Mouse (Mus musculus): ENCODE measurements around the gene Nkx6-2. TPM values are rescaled to one million over a fixed set of nuclear protein-coding genes. Genes with fewer than 3 reads are reported as not detected.

Gene Nkx6-2
- polyA plus RNA-seq, 1 experiment from 2014 or later, result 0.12 TPM

DNA sequence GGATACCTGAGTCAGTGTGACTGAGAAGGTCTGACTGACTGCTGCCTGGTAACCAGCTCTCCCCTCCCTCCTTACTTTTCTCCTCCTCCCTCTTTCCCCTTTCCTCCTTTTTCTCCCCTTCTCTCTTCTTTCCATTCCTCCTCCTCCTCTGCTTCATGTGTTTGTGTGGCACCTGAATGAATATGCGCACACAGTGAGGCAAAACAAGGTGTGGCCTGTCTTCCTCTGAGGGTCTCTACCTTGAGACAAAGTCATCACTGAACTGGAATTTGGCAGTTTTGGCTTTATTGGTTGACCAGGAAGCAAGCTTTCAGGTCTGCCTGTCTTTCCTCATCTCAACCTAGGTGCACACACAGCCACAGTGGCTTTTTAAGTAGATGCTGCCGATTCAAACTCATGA lies 45.8 kb downstream of the Nkx6-2 start:
- Histone ChIP-seq H3K4me3 (ENCODE audit: control insufficient read depth in 1 of 2, insufficient read depth in 1 of 2, low read depth in 1 of 2, low read length in 2 of 2) (no peak overlapping the region), H3K9me3 (ENCODE audit: control insufficient read depth, low read length) (no peaks in the 10 kb centered on the region), H3K4me1 (ENCODE audit: control insufficient read depth in 2 of 2, insufficient read depth in 2 of 2, low read length in 2 of 2) (no peaks in the 10 kb centered on the region), H3K27ac (replicated peaks in 1 of 2; ENCODE audit: control insufficient read depth in 1 of 2, insufficient read depth in 1 of 2, low read depth in 2 of 2, low read length in 2 of 2) (no peak overlapping the region), H3K9ac (ENCODE audit: low read length) (no peak overlapping the region), H3K27me3 (ENCODE audit: control insufficient read depth, insufficient read depth, low read length) (no peaks in the 10 kb centered on the region), H3K36me3 (ENCODE audit: control insufficient read depth, insufficient read depth, low read length) (peaks cover 85% of the 10 kb centered on the region), H3K4me2 (ENCODE audit: low read length) (no peak overlapping the region)
- no peak for ATAC-seq (ENCODE audit: insufficient number of reproducible peaks, insufficient read depth, low FRiP score, low read depth)
- WGBS, result 100% methylated on average over 2 of the region's 2 CpGs

DNA sequence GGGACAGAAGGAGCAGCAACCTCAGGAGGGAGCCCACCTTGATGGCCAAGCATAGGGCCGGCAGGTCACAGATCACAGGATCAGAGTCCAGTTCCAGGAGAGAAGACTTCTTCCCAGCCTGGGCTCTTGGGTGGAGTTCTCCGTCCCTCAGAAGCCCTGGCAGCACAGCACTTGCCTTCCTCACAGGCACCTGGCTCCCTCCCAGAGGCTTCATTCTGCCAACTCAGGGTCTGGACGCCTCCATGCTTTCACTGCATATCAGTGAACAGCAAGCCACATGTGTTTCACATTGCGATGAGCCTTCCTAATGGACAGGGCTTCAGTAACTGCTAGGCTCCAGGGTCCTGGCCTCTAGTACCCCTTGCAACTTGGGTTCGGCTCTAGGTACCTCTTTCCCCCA lies 46.3 kb downstream of the Nkx6-2 start:
- peaks cover 85% of the 10 kb centered on the region for H3K36me3 ChIP-seq (ENCODE audit: control insufficient read depth, insufficient read depth, low read length)
- WGBS, result 76% methylated on average over 5 of the region's 5 CpGs

DNA sequence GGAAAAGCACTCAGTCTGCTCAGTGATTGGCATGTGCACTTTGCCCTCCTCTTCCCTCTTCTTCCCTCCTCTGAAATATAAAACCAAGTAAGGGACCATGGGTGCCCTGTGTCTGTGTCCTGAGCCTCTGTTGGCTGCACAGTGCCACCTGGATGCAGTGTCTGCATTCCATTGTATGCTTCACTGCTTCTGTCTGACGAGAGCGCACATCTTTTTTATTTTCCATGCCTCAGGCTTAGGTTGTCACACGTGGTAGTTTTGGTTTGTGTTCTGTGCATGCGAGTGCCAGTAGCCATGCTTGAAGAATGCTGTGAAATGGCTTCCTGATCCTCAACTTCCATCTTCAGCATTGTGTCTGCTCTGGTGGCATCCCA lies 51.2 kb downstream of the Nkx6-2 start:
- no peaks in the 10 kb centered on the region for H3K4me1 ChIP-seq (ENCODE audit: control insufficient read depth in 2 of 2, insufficient read depth in 2 of 2, low read length in 2 of 2)
- no peak overlapping the region for H3K27ac ChIP-seq (replicated peaks in 1 of 2; ENCODE audit: control insufficient read depth in 1 of 2, insufficient read depth in 1 of 2, low read depth in 2 of 2, low read length in 2 of 2)
- WGBS, result 88% methylated on average over 4 of the region's 4 CpGs
- no peak overlapping the region for H3K4me2 ChIP-seq (ENCODE audit: low read length)
- H3K9me3 ChIP-seq (ENCODE audit: control insufficient read depth, low read length), result no peaks in the 10 kb centered on the region
- ATAC-seq (ENCODE audit: insufficient number of reproducible peaks, insufficient read depth, low FRiP score, low read depth), result no peak
- H3K36me3 ChIP-seq (ENCODE audit: control insufficient read depth, insufficient read depth, low read length), result peaks cover 91% of the 10 kb centered on the region
- no peaks in the 10 kb centered on the region for H3K27me3 ChIP-seq (ENCODE audit: control insufficient read depth, insufficient read depth, low read length)
- H3K9ac ChIP-seq (ENCODE audit: low read length), result no peak overlapping the region
- no peak overlapping the region for H3K4me3 ChIP-seq (ENCODE audit: control insufficient read depth in 1 of 2, insufficient read depth in 1 of 2, low read depth in 1 of 2, low read length in 2 of 2)

More for the DNA sequence above, 46.3 kb downstream of the Nkx6-2 start:
- Histone ChIP-seq H3K9ac (ENCODE audit: low read length) (no peak overlapping the region), H3K9me3 (ENCODE audit: control insufficient read depth, low read length) (no peaks in the 10 kb centered on the region), H3K4me2 (ENCODE audit: low read length) (no peak overlapping the region), H3K4me3 (ENCODE audit: control insufficient read depth in 1 of 2, insufficient read depth in 1 of 2, low read depth in 1 of 2, low read length in 2 of 2) (no peak overlapping the region), H3K27me3 (ENCODE audit: control insufficient read depth, insufficient read depth, low read length) (no peaks in the 10 kb centered on the region), H3K27ac (replicated peaks in 1 of 2; ENCODE audit: control insufficient read depth in 1 of 2, insufficient read depth in 1 of 2, low read depth in 2 of 2, low read length in 2 of 2) (no peak overlapping the region), H3K4me1 (ENCODE audit: control insufficient read depth in 2 of 2, insufficient read depth in 2 of 2, low read length in 2 of 2) (no peaks in the 10 kb centered on the region)
- no peak for ATAC-seq (ENCODE audit: insufficient number of reproducible peaks, insufficient read depth, low FRiP score, low read depth)

GRCm38 (mm10) chr7:139530591-139531427 lies 51.8 kb downstream of the Nkx6-2 start:
- H3K9me3 ChIP-seq (ENCODE audit: control insufficient read depth, low read length), result no peaks in the 10 kb centered on the region
- H3K36me3 ChIP-seq (ENCODE audit: control insufficient read depth, insufficient read depth, low read length), result peaks cover 91% of the 10 kb centered on the region
- H3K27me3 ChIP-seq (ENCODE audit: control insufficient read depth, insufficient read depth, low read length), result no peaks in the 10 kb centered on the region
- H3K4me1 ChIP-seq (ENCODE audit: control insufficient read depth in 2 of 2, insufficient read depth in 2 of 2, low read length in 2 of 2), result no peaks in the 10 kb centered on the region
- 86% methylated on average over 16 of the region's 16 CpGs for WGBS
- H3K27ac ChIP-seq (replicated peaks in 1 of 2; ENCODE audit: control insufficient read depth in 1 of 2, insufficient read depth in 1 of 2, low read depth in 2 of 2, low read length in 2 of 2), result no peak overlapping the region
- H3K4me3 ChIP-seq (ENCODE audit: control insufficient read depth in 1 of 2, insufficient read depth in 1 of 2, low read depth in 1 of 2, low read length in 2 of 2), result no peak overlapping the region
- no peak overlapping the region for H3K4me2 ChIP-seq (ENCODE audit: low read length)
- no peak for ATAC-seq (ENCODE audit: insufficient number of reproducible peaks, insufficient read depth, low FRiP score, low read depth)
- H3K9ac ChIP-seq (ENCODE audit: low read length), result no peak overlapping the region

Other genes starting within 250 kb of the Nkx6-2 start
- 89.9 and 93.9 TPM in 2 replicates for gene Inpp5a, start 193.7 kb downstream of the Nkx6-2 start, polyA plus RNA-seq (2014; fragmentation: Nextera tagmentation; extraction: Ambion mirVana)
- not detected in 2 replicates for gene Cfap46, start 101.0 kb upstream of the Nkx6-2 start, polyA plus RNA-seq (2014; fragmentation: Nextera tagmentation; extraction: Ambion mirVana)

Data from heart, embryonic 14.5 days (tissue).